Comparison of ENCODE assay signal across 14 mouse cellular contexts in the genomic region with DNA sequence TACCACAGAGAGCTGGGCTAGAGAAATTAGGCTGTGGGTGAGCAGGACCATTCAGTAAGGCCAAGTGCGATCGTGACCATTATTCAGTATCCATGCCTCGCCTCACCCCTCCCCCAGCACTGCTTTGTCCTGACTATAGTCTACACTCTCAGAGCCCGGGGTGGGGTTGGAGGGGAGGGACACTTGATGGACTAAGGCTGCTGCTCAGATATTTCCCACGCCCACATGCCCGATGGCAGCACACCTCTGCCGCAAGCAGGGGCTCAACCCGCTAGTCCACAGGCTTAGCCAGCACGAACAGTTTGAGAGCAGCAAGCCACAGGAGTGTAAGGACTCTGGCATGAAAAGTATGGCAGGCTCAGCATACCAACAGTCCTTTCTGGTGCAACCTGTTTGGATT. TPM values are rescaled to one million over a fixed set of nuclear protein-coding genes. Genes with fewer than 3 reads are reported as not detected.
A peak's percentile ranks its signal among the peaks of the same experiment; 100 is the strongest.
DNase-seq lines count a peak whose midpoint lies in the region; ATAC-seq lines count a peak whose summit lies in the region.
"Had no signal": no experiment of that assay in that cellular context is flagged by ENCODE, and none has a peak within 500 bp of the region (broad histone marks: within the 10 kb centered on the region; RNA-seq: fewer than 3 reads in every experiment).

No protein-coding gene starts in this region.

- no peaks in the 10 kb centered on the region for H3K4me1 ChIP-seq in hindbrain, embryonic 16.5 days (ENCODE audit: control insufficient read depth, insufficient read depth, low read depth, low read length)
- peaks cover 6% of the 10 kb centered on the region for H3K4me1 ChIP-seq in midbrain, embryonic 11.5 days (ENCODE audit: control insufficient read depth, insufficient read depth, low read length)
- no peaks in the 10 kb centered on the region for H3K4me1 ChIP-seq in stomach, embryonic 15.5 days
- H3K4me1 ChIP-seq: heart, embryonic 12.5 days had no signal

- H3K27me3 ChIP-seq in hindbrain, embryonic 16.5 days (replicated peaks; ENCODE audit: control insufficient read depth, insufficient read depth, low read length) = no peaks in the 10 kb centered on the region
- no peaks in the 10 kb centered on the region for H3K27me3 ChIP-seq in midbrain, embryonic 11.5 days (ENCODE audit: control insufficient read depth, insufficient read depth, low read length)
- no peaks in the 10 kb centered on the region for H3K27me3 ChIP-seq in stomach, embryonic 15.5 days (replicated peaks)
- H3K27me3 ChIP-seq: heart, embryonic 12.5 days had no signal

- H3K9ac ChIP-seq in hindbrain, embryonic 16.5 days (ENCODE audit: low read depth, low read length) = no peak overlapping the region
- H3K9ac ChIP-seq in midbrain, embryonic 11.5 days (ENCODE audit: low read length) = peak overlapping the region; percentile 32; the same call in 1 of the 2 replicates
- no peak overlapping the region for H3K9ac ChIP-seq in stomach, embryonic 15.5 days
- H3K9ac ChIP-seq: heart, embryonic 12.5 days had no signal

- ATAC-seq in hindbrain, embryonic 16.5 days = 0 out of 2 replicates have a peak, but pooled peaks have one; percentile 52
- peak; percentile 90 for ATAC-seq in midbrain, embryonic 11.5 days (ENCODE audit: low FRiP score)
- ATAC-seq in stomach, embryonic 15.5 days (ENCODE audit: insufficient read depth, low FRiP score, low read depth) = peak; percentile 35; the same call in 1 of the 2 replicates
- ATAC-seq in megakaryocyte progenitor cell, adult 5-6 weeks (replicated peaks; ENCODE audit: poor library complexity) = no peak
- ATAC-seq: inflammation-experienced regulatory T-cells, adult 6 months had no signal

- no peaks in the 10 kb centered on the region for H3K9me3 ChIP-seq in hindbrain, embryonic 16.5 days (ENCODE audit: control insufficient read depth, low read length)
- H3K9me3 ChIP-seq in midbrain, embryonic 11.5 days (ENCODE audit: control insufficient read depth, low read length) = no peaks in the 10 kb centered on the region
- H3K9me3 ChIP-seq in stomach, embryonic 15.5 days = no peaks in the 10 kb centered on the region
- H3K9me3 ChIP-seq: heart, embryonic 12.5 days had no signal

- no peak overlapping the region for H3K4me3 ChIP-seq in hindbrain, embryonic 16.5 days (ENCODE audit: low read length)
- no peak overlapping the region for H3K4me3 ChIP-seq in midbrain, embryonic 11.5 days (ENCODE audit: low read depth, low read length)
- H3K4me3 ChIP-seq in stomach, embryonic 15.5 days (replicated peaks) = no peak overlapping the region
- H3K4me3 ChIP-seq: heart, embryonic 12.5 days had no signal

- H3K4me2 ChIP-seq in hindbrain, embryonic 16.5 days (ENCODE audit: low read length) = no peak overlapping the region
- no peak overlapping the region; the same call in 1 of the 2 replicates for H3K4me2 ChIP-seq in midbrain, embryonic 11.5 days
- H3K4me2 ChIP-seq in stomach, embryonic 15.5 days = no peak overlapping the region
- H3K4me2 ChIP-seq: heart, embryonic 12.5 days had no signal

- peak; percentile 33 for DNase-seq in embryo, embryonic 10 days (ENCODE audit: low spot score)
- DNase-seq in embryo, embryonic 9.5 days (ENCODE audit: extremely low spot score) = no peak
- peak; percentile 90 for DNase-seq in midbrain, embryonic 11.5 days (ENCODE audit: low spot score, missing footprints)
- no peak for DNase-seq in kidney, adult 11 months
- DNase-seq in cerebellum, adult 9-11 months = no peak
- DNase-seq: right cerebral cortex, postnatal 14 days; thymus, adult 2 months had no signal

- no peaks in the 10 kb centered on the region for H3K36me3 ChIP-seq in hindbrain, embryonic 16.5 days (ENCODE audit: control insufficient read depth, insufficient read depth, low read length)
- no peaks in the 10 kb centered on the region for H3K36me3 ChIP-seq in midbrain, embryonic 11.5 days (ENCODE audit: control insufficient read depth, insufficient read depth, low read length)
- no peaks in the 10 kb centered on the region for H3K36me3 ChIP-seq in stomach, embryonic 15.5 days
- H3K36me3 ChIP-seq: heart, embryonic 12.5 days had no signal

- H3K27ac ChIP-seq in hindbrain, embryonic 16.5 days (ENCODE audit: low read depth, low read length) = no peak overlapping the region
- H3K27ac ChIP-seq in midbrain, embryonic 11.5 days (ENCODE audit: low read depth, low read length) = no peak overlapping the region; the same call in 1 of the 2 replicates
- H3K27ac ChIP-seq in stomach, embryonic 15.5 days = no peak overlapping the region

- 30% methylated on average over 9 of the region's 9 CpGs for WGBS in hindbrain, embryonic 16.5 days
- 64% methylated on average over 9 of the region's 9 CpGs for WGBS in midbrain, embryonic 11.5 days
- 60% methylated on average over 9 of the region's 9 CpGs for WGBS in stomach, embryonic 15.5 days

RNA-seq across cellular contexts. Expression of a gene that starts 6.1 kb away (rescaled TPM):
- 0.09 TPM in 1 of 2 replicates, not detected in the other for polyA plus RNA-seq in hindbrain, embryonic 16.5 days (2015; fragmentation: Nextera tagmentation; extraction: Ambion mirVana)
- polyA plus RNA-seq in midbrain, embryonic 11.5 days (2014; fragmentation: Nextera tagmentation; extraction: Ambion mirVana) = 0.04 and 0.19 TPM in 2 replicates
- polyA plus RNA-seq in stomach, embryonic 15.5 days (2015; fragmentation: Nextera tagmentation; extraction: Ambion mirVana) = 0.13 and 0.37 TPM in 2 replicates
- not detected in 2 replicates for total RNA-seq in megakaryocyte progenitor cell, adult 5-6 weeks (2015)
- not detected in 2 replicates for total RNA-seq in megakaryocyte progenitor cell, adult 5-6 weeks (2017)
- total RNA-seq: common myeloid progenitor, adult 5-6 weeks had no signal
- polyA plus RNA-seq: inflammation-experienced regulatory T-cells, adult 6 months had no signal

RNA-seq across cellular contexts. Expression of a gene that starts 25.4 kb away (rescaled TPM):
- polyA plus RNA-seq in hindbrain, embryonic 16.5 days (2015; fragmentation: Nextera tagmentation; extraction: Ambion mirVana) = 58.0 and 60.8 TPM in 2 replicates
- 108 and 116 TPM in 2 replicates for polyA plus RNA-seq in midbrain, embryonic 11.5 days (2014; fragmentation: Nextera tagmentation; extraction: Ambion mirVana)
- polyA plus RNA-seq in stomach, embryonic 15.5 days (2015; fragmentation: Nextera tagmentation; extraction: Ambion mirVana) = 50.6 and 56.0 TPM in 2 replicates
- total RNA-seq in megakaryocyte progenitor cell, adult 5-6 weeks (2015) = 36.6 and 41.4 TPM in 2 replicates
- 14.5 and 19.5 TPM in 2 replicates for total RNA-seq in megakaryocyte progenitor cell, adult 5-6 weeks (2017)

RNA-seq across cellular contexts. Expression of a gene that starts 34.2 kb away (rescaled TPM):
- polyA plus RNA-seq in hindbrain, embryonic 16.5 days (2015; fragmentation: Nextera tagmentation; extraction: Ambion mirVana) = not detected in 2 replicates
- not detected in 2 replicates for polyA plus RNA-seq in midbrain, embryonic 11.5 days (2014; fragmentation: Nextera tagmentation; extraction: Ambion mirVana)
- not detected in 2 replicates for polyA plus RNA-seq in stomach, embryonic 15.5 days (2015; fragmentation: Nextera tagmentation; extraction: Ambion mirVana)
- not detected in 2 replicates for total RNA-seq in megakaryocyte progenitor cell, adult 5-6 weeks (2015)
- not detected in 2 replicates for total RNA-seq in megakaryocyte progenitor cell, adult 5-6 weeks (2017)
- total RNA-seq: common myeloid progenitor, adult 5-6 weeks; liver, adult 2 months had no signal
- polyA plus RNA-seq: heart, embryonic 12.5 days; inflammation-experienced regulatory T-cells, adult 6 months; liver, adult 2 months; thymus, adult 2 months had no signal

RNA-seq across cellular contexts. Expression of a gene that starts 50.2 kb away (rescaled TPM):
- polyA plus RNA-seq in hindbrain, embryonic 16.5 days (2015; fragmentation: Nextera tagmentation; extraction: Ambion mirVana) = 312 and 328 TPM in 2 replicates
- polyA plus RNA-seq in midbrain, embryonic 11.5 days (2014; fragmentation: Nextera tagmentation; extraction: Ambion mirVana) = 522 and 609 TPM in 2 replicates
- 291 and 302 TPM in 2 replicates for polyA plus RNA-seq in stomach, embryonic 15.5 days (2015; fragmentation: Nextera tagmentation; extraction: Ambion mirVana)
- 283 and 297 TPM in 2 replicates for total RNA-seq in megakaryocyte progenitor cell, adult 5-6 weeks (2015)
- 545 and 751 TPM in 2 replicates for total RNA-seq in megakaryocyte progenitor cell, adult 5-6 weeks (2017)

Comparison
In these comparisons a context has a peak if more than half of its experiments do, and no peak if none do; other contexts are left out.
1. DNase-seq: peak in embryo, embryonic 10 days (single experiment) and midbrain, embryonic 11.5 days (single experiment); none in embryo, embryonic 9.5 days (single experiment), kidney, adult 11 months (single experiment) and cerebellum, adult 9-11 months (single experiment).